Mouse (Mus musculus): ENCODE results near the gene Adam17. TPM values are rescaled to one million over a fixed set of nuclear protein-coding genes. Genes with fewer than 3 reads are reported as not detected.

The Adam17 gene
- polyA plus RNA-seq, 1 experiment from 2014 or later = 16.3 TPM

DNA sequence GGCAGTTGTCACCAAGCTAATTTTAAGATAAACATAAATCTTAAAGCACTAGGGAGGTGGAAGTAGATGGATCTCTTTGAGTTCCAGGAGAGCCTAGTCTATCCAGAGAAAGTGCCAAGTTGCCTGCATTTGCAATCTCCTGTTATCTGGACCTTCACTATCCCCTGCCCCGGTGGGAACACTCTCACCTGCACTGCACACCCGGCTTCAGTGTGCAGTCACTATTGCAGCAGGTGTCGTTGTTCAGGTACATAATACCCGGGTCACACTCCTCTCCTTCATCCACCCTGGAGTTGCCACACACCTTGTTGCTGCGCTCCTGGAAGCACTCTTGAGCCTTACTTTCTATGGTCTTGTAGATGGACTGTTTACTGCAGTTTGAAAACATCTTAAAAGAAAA, 39.7 kb downstream of the Adam17 start:
- Histone ChIP-seq H3K4me2 (ENCODE audit: low read depth, low read length) (no peak overlapping the region), H3K36me3 (ENCODE audit: control insufficient read depth, insufficient read depth) (peaks cover 14% of the 10 kb centered on the region), H3K27ac (ENCODE audit: low read length) (no peak overlapping the region), H3K9ac (ENCODE audit: low read depth, low read length) (no peak overlapping the region), H3K4me3 (ENCODE audit: low read depth, low read length) (no peak overlapping the region), H3K4me1 (ENCODE audit: control insufficient read depth, low read depth, low read length) (no peaks in the 10 kb centered on the region), H3K9me3 (replicated peaks; ENCODE audit: control insufficient read depth, low read length) (no peaks in the 10 kb centered on the region), H3K27me3 (ENCODE audit: control insufficient read depth, insufficient read depth, low read depth, low read length) (no peaks in the 10 kb centered on the region)
- ATAC-seq (ENCODE audit: low read depth) = no peak
- 80% methylated on average over 5 of the region's 5 CpGs for WGBS (ENCODE audit: insufficient replicate concordance)

DNA sequence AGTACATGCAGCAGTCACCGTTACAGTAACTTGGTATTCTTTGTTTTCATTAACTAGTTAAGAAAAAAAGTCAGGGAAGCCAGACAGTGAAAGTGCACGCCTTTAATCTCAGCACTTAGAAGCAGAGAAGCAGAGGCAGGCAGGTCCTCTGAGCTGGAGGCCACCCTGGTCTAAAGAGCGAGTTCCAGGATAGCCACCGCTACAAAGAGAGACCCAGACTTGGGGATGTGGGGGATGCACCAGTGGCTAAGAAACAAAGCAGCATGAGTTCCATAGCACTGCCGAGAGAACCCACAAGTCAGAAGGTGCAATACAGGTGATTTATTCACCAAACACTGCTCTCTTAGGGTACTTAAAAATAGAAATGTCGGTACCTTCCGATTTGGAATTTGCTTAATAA, 40.4 kb downstream of the Adam17 start:
- no peak overlapping the region for H3K4me3 ChIP-seq (ENCODE audit: low read depth, low read length)
- no peak overlapping the region for H3K9ac ChIP-seq (ENCODE audit: low read depth, low read length)
- WGBS (ENCODE audit: insufficient replicate concordance) = 89% methylated on average over 7 of the region's 7 CpGs
- no peaks in the 10 kb centered on the region for H3K27me3 ChIP-seq (ENCODE audit: control insufficient read depth, insufficient read depth, low read depth, low read length)
- no peaks in the 10 kb centered on the region for H3K4me1 ChIP-seq (ENCODE audit: control insufficient read depth, low read depth, low read length)
- H3K4me2 ChIP-seq (ENCODE audit: low read depth, low read length) = no peak overlapping the region
- H3K27ac ChIP-seq (ENCODE audit: low read length) = no peak overlapping the region
- H3K9me3 ChIP-seq (replicated peaks; ENCODE audit: control insufficient read depth, low read length) = no peaks in the 10 kb centered on the region
- ATAC-seq (ENCODE audit: low read depth) = no peak
- H3K36me3 ChIP-seq (ENCODE audit: control insufficient read depth, insufficient read depth) = peaks cover 15% of the 10 kb centered on the region

DNA sequence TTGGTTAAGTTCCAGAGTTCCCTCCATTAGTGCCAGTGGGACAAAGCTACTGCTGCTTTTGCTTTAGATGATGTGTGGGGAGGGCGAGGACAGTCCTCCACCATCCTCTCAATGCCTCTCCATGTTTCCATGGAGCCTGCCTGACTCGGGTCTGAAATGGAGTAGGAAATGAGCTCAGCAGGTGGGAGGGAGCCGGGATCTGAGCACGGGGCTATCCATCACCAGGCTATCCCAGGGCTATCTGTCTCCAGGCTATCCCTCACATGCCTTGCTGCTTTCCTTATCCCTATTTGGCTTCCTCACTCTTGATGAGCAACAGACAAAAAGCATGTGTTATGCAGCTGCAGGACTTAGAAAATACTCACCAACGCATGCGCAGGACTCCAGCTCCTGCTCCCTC, 41.7 kb downstream of the Adam17 start:
- Histone ChIP-seq H3K36me3 (ENCODE audit: control insufficient read depth, insufficient read depth) (peaks cover 18% of the 10 kb centered on the region), H3K9me3 (replicated peaks; ENCODE audit: control insufficient read depth, low read length) (no peaks in the 10 kb centered on the region), H3K9ac (ENCODE audit: low read depth, low read length) (no peak overlapping the region), H3K4me2 (ENCODE audit: low read depth, low read length) (no peak overlapping the region), H3K27me3 (ENCODE audit: control insufficient read depth, insufficient read depth, low read depth, low read length) (no peaks in the 10 kb centered on the region), H3K4me1 (ENCODE audit: control insufficient read depth, low read depth, low read length) (no peaks in the 10 kb centered on the region), H3K4me3 (ENCODE audit: low read depth, low read length) (no peak overlapping the region), H3K27ac (ENCODE audit: low read length) (no peak overlapping the region)
- no peak for ATAC-seq (ENCODE audit: low read depth)
- 82% methylated on average over 6 of the region's 6 CpGs for WGBS (ENCODE audit: insufficient replicate concordance)

DNA sequence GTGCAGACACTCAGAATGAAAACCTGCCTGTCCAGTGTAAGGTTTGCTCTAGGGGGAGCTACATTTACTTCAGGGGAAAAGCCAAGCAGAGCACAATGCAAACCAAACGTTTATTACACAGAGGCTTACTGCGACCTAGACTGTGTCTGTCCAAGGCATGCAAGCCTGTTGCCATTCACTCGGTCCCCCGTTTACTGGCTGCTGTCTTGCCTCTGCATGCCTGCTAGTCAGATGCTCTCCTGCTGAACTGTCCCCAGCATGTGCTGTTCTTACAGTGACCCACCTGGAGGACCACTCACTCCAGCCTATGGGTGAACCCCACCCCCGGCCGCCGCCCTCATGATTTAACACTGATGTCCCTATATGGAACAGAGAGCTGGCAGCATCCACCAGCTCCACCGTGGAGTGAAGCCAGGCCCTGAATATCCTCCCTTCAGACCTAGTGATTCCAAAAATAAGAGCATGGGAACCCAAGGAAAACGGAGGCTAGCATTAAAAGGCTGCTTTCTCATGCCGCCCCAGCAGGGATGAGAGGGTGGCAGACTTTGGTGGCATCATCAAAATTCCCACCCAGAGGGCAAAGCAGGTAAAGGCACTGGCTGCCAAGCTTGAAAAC, 42.4 kb downstream of the Adam17 start:
- no peak overlapping the region for H3K27ac ChIP-seq (ENCODE audit: low read length)
- H3K36me3 ChIP-seq (ENCODE audit: control insufficient read depth, insufficient read depth) = peaks cover 16% of the 10 kb centered on the region
- H3K9me3 ChIP-seq (replicated peaks; ENCODE audit: control insufficient read depth, low read length) = no peaks in the 10 kb centered on the region
- ATAC-seq (ENCODE audit: low read depth) = no peak
- WGBS (ENCODE audit: insufficient replicate concordance) = 82% methylated on average over 10 of the region's 10 CpGs
- H3K4me1 ChIP-seq (ENCODE audit: control insufficient read depth, low read depth, low read length) = no peaks in the 10 kb centered on the region
- H3K9ac ChIP-seq (ENCODE audit: low read depth, low read length) = no peak overlapping the region
- H3K4me3 ChIP-seq (ENCODE audit: low read depth, low read length) = no peak overlapping the region
- H3K4me2 ChIP-seq (ENCODE audit: low read depth, low read length) = no peak overlapping the region
- no peaks in the 10 kb centered on the region for H3K27me3 ChIP-seq (ENCODE audit: control insufficient read depth, insufficient read depth, low read depth, low read length)

DNA sequence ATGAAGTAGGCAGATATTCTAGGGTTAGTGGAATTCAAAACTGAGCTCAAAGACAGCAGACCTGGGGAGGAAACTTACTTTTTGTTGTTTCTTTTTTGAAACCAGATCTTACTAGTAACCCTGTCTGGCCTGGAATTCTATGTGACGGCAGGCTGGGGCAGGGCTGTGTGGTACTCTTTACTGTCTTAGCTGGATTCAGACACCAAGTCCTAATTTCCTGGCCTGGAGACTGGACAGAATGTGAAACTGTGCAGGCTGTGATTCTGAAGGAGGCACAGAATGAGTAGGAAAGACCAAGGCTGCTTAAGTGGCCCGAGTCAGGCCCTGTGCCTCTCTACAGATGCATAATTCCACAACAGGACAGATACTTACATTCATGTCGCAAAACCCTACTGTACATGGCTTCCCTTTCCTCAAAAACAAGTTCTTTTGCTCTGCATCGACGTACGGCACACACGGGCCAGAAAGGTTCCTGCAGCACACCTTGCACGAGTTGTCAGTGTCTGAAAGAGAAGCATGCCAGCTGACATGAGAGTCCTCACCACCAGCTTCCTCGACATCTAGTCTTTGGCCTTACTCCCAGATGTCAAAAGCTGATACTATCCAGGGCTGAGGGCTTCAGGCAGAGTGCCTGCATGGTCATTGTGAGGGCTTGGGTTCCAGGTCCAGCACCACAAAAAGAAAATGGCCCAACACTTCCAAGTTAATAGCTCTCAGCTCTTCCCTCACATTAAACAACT, 43.6 kb downstream of the Adam17 start:
- no peaks in the 10 kb centered on the region for H3K4me1 ChIP-seq (ENCODE audit: control insufficient read depth, low read depth, low read length)
- no peak overlapping the region for H3K4me3 ChIP-seq (ENCODE audit: low read depth, low read length)
- H3K9me3 ChIP-seq (replicated peaks; ENCODE audit: control insufficient read depth, low read length) = no peaks in the 10 kb centered on the region
- H3K4me2 ChIP-seq (ENCODE audit: low read depth, low read length) = no peak overlapping the region
- 69% methylated on average over 9 of the region's 9 CpGs for WGBS (ENCODE audit: insufficient replicate concordance)
- H3K27ac ChIP-seq (ENCODE audit: low read length) = no peak overlapping the region
- peaks cover 20% of the 10 kb centered on the region for H3K36me3 ChIP-seq (ENCODE audit: control insufficient read depth, insufficient read depth)
- no peaks in the 10 kb centered on the region for H3K27me3 ChIP-seq (ENCODE audit: control insufficient read depth, insufficient read depth, low read depth, low read length)
- no peak overlapping the region for H3K9ac ChIP-seq (ENCODE audit: low read depth, low read length)
- ATAC-seq (ENCODE audit: low read depth) = no peak

DNA sequence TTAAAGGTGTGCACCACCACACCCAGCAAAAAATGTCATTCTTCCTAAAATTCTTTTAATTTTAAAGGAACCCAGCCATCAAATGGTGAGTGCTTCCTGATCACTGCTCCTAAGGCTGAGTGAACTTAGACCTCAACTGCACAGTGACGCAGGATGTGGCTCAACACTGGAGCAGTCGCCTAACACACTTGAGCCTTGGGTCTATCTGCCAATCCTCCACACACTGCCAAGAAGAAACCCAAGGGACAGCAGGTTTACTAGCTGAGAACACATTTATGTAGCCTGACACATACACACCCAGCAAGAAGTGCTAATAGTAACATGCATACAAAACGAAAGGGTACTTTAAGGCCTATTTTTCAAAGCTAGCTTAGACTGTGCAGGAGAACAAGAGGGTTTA, 47.1 kb downstream of the Adam17 start:
- H3K9me3 ChIP-seq (replicated peaks; ENCODE audit: control insufficient read depth, low read length) = no peaks in the 10 kb centered on the region
- no peak for ATAC-seq (ENCODE audit: low read depth)
- H3K36me3 ChIP-seq (ENCODE audit: control insufficient read depth, insufficient read depth) = peaks cover 16% of the 10 kb centered on the region
- H3K27ac ChIP-seq (ENCODE audit: low read length) = no peak overlapping the region
- H3K4me1 ChIP-seq (ENCODE audit: control insufficient read depth, low read depth, low read length) = no peaks in the 10 kb centered on the region
- H3K4me2 ChIP-seq (ENCODE audit: low read depth, low read length) = no peak overlapping the region
- H3K9ac ChIP-seq (ENCODE audit: low read depth, low read length) = no peak overlapping the region
- WGBS (ENCODE audit: insufficient replicate concordance) = 81% methylated on average over 3 of the region's 3 CpGs
- H3K4me3 ChIP-seq (ENCODE audit: low read depth, low read length) = no peak overlapping the region
- H3K27me3 ChIP-seq (ENCODE audit: control insufficient read depth, insufficient read depth, low read depth, low read length) = no peaks in the 10 kb centered on the region

DNA sequence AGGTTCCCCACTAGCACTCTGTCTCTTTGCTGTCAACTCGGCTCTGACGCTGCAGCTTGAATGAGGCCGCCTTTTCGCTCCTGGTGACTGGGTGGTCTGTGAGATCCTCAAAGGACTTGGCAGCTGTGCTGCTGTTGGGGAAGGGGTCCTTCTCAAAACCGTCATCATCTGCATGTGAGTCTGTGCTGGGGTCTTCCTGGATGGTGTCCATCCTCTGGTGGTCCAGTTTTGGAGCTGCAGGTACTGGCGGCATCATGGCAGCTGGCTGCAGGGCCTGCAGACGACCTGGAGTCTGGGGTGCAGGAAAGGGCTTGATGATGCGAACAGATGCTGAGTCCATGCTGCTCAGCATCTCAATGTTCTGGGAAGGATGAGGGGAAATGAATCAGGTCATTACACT, 48.2 kb downstream of the Adam17 start:
- no peak overlapping the region for H3K9ac ChIP-seq (ENCODE audit: low read depth, low read length)
- peaks cover 16% of the 10 kb centered on the region for H3K36me3 ChIP-seq (ENCODE audit: control insufficient read depth, insufficient read depth)
- H3K4me1 ChIP-seq (ENCODE audit: control insufficient read depth, low read depth, low read length) = peaks cover 1% of the 10 kb centered on the region
- H3K27me3 ChIP-seq (ENCODE audit: control insufficient read depth, insufficient read depth, low read depth, low read length) = no peaks in the 10 kb centered on the region
- WGBS (ENCODE audit: insufficient replicate concordance) = 83% methylated on average over 8 of the region's 8 CpGs
- no peak overlapping the region for H3K4me3 ChIP-seq (ENCODE audit: low read depth, low read length)
- H3K4me2 ChIP-seq (ENCODE audit: low read depth, low read length) = no peak overlapping the region
- no peaks in the 10 kb centered on the region for H3K9me3 ChIP-seq (replicated peaks; ENCODE audit: control insufficient read depth, low read length)
- H3K27ac ChIP-seq (ENCODE audit: low read length) = no peak overlapping the region
- no peak for ATAC-seq (ENCODE audit: low read depth)

DNA sequence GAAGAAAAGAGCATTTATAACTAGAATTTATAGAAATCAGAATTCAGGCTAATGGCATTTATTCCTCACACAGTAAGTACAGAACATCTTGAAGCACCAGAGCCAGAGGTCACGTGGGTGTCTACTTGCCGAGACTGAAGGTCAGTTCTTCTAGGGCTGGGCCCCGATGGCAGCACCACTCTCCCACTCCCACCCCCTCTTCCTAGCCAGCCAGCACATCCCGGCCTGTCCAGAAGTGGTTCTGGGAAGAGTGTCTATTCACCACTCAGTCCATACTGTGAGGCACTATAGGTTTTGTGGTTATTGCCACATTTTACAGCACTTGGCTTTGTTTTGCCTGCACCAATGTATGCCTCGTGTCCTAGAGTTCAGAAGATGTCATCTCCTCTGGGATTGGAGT, 49.3 kb downstream of the Adam17 start:
- H3K36me3 ChIP-seq (ENCODE audit: control insufficient read depth, insufficient read depth) = peaks cover 16% of the 10 kb centered on the region
- WGBS (ENCODE audit: insufficient replicate concordance) = 64% methylated on average over 5 of the region's 5 CpGs
- peaks cover 2% of the 10 kb centered on the region for H3K4me1 ChIP-seq (ENCODE audit: control insufficient read depth, low read depth, low read length)
- H3K27me3 ChIP-seq (ENCODE audit: control insufficient read depth, insufficient read depth, low read depth, low read length) = no peaks in the 10 kb centered on the region
- H3K4me3 ChIP-seq (ENCODE audit: low read depth, low read length) = no peak overlapping the region
- no peak overlapping the region for H3K27ac ChIP-seq (ENCODE audit: low read length)
- no peak overlapping the region for H3K9ac ChIP-seq (ENCODE audit: low read depth, low read length)
- no peaks in the 10 kb centered on the region for H3K9me3 ChIP-seq (replicated peaks; ENCODE audit: control insufficient read depth, low read length)
- H3K4me2 ChIP-seq (ENCODE audit: low read depth, low read length) = no peak overlapping the region
- ATAC-seq (ENCODE audit: low read depth) = no peak

DNA sequence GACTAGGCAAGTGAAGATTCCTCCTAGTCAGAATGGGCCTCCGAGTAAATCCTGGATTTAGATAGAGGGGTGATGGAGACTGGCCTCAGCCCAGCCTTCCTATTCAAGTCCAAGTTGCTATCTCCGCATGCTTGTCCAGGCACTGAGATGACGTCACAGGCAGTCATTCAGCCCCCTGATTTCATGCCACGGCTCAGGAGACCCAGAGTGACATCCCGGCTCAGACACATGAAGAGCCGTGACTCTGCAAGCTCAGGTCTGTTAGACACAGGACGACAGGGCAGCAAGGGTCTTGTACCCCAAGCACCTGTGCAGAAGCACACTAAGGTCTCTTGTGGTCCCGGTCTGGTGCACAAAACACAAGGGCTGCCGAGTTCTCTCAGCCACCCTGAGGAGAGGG, 50.6 kb downstream of the Adam17 start:
- Histone ChIP-seq H3K4me3 (ENCODE audit: low read depth, low read length) (no peak overlapping the region), H3K27ac (ENCODE audit: low read length) (no peak overlapping the region), H3K9me3 (replicated peaks; ENCODE audit: control insufficient read depth, low read length) (no peaks in the 10 kb centered on the region), H3K4me1 (ENCODE audit: control insufficient read depth, low read depth, low read length) (peaks cover 5% of the 10 kb centered on the region), H3K27me3 (ENCODE audit: control insufficient read depth, insufficient read depth, low read depth, low read length) (no peaks in the 10 kb centered on the region), H3K36me3 (ENCODE audit: control insufficient read depth, insufficient read depth) (peaks cover 11% of the 10 kb centered on the region), H3K4me2 (ENCODE audit: low read depth, low read length) (no peak overlapping the region), H3K9ac (ENCODE audit: low read depth, low read length) (no peak overlapping the region)
- ATAC-seq (ENCODE audit: low read depth) = no peak
- 80% methylated on average over 9 of the region's 9 CpGs for WGBS (ENCODE audit: insufficient replicate concordance)
